Mouse (Mus musculus): ENCODE measurements at regions not wholly inside any gene's neighbourhood (a gene's known extent, or its start where the extent isn't known, plus 50 kb on each side); places are given as distances from the start of the nearest gene placed in this dataset.

- no peak for ATAC-seq
- no peak overlapping the region for H3K4me2 ChIP-seq (ENCODE audit: low read depth, low read length)
- H3K36me3 ChIP-seq (replicated peaks; ENCODE audit: insufficient read depth, low read length), result no peaks in the 10 kb centered on the region
- H3K9me3 ChIP-seq (ENCODE audit: low read length), result no peaks in the 10 kb centered on the region
- H3K4me1 ChIP-seq (ENCODE audit: insufficient read depth), result no peaks in the 10 kb centered on the region
- no peak overlapping the region for H3K4me3 ChIP-seq (ENCODE audit: low read depth, low read length)
- no peaks in the 10 kb centered on the region for H3K27me3 ChIP-seq (ENCODE audit: insufficient read depth, low read length)
- DNase-seq, result no peak
- H3K9ac ChIP-seq (replicated peaks), result no peak overlapping the region
- H3K27ac ChIP-seq (ENCODE audit: low read depth), result no peak overlapping the region
- 37% methylated on average over 6 of the region's 6 CpGs for WGBS (ENCODE audit: insufficient replicate concordance)
- TF ChIP-seq CTCF (IDR thresholded peaks at IDR 0.05; ENCODE audit: low read depth), result no peak
Observed at GRCm38 (mm10) chr15:51073678-51074077, 2811.0 kb upstream of the Gm7489 start.

- no peaks in the 10 kb centered on the region for H3K27me3 ChIP-seq (ENCODE audit: insufficient read depth, low read length)
- H3K9ac ChIP-seq (replicated peaks), result no peak overlapping the region
- no peak overlapping the region for H3K4me2 ChIP-seq (ENCODE audit: low read depth, low read length)
- ATAC-seq (no peak), DNase-seq (no peak)
- H3K4me1 ChIP-seq (ENCODE audit: insufficient read depth), result no peaks in the 10 kb centered on the region
- no peak overlapping the region for H3K27ac ChIP-seq (ENCODE audit: low read depth)
- H3K4me3 ChIP-seq (ENCODE audit: low read depth, low read length), result no peak overlapping the region
- H3K9me3 ChIP-seq (ENCODE audit: low read length), result no peaks in the 10 kb centered on the region
- no peaks in the 10 kb centered on the region for H3K36me3 ChIP-seq (replicated peaks; ENCODE audit: insufficient read depth, low read length)
- TF ChIP-seq EP300 (IDR thresholded peaks at IDR 0.05; ENCODE audit: low read depth) (no peak), CTCF (IDR thresholded peaks at IDR 0.05; ENCODE audit: low read depth) (no peak)
- WGBS (ENCODE audit: insufficient replicate concordance), result 42% methylated on average over 7 of the region's 7 CpGs
Observed at GRCm38 (mm10) chr15:51074196-51074595, 2810.5 kb upstream of the Gm7489 start.

- TF ChIP-seq EP300 (IDR thresholded peaks at IDR 0.05; ENCODE audit: low read depth) (no peak), CTCF (IDR thresholded peaks at IDR 0.05; ENCODE audit: low read depth) (no peak)
- WGBS (ENCODE audit: insufficient replicate concordance), result 46% methylated on average over 12 of the region's 12 CpGs
- no peaks in the 10 kb centered on the region for H3K36me3 ChIP-seq (replicated peaks; ENCODE audit: insufficient read depth, low read length)
- no peak overlapping the region for H3K4me3 ChIP-seq (ENCODE audit: low read depth, low read length)
- H3K4me2 ChIP-seq (ENCODE audit: low read depth, low read length), result peak overlapping the region; percentile 47
- H3K27me3 ChIP-seq (ENCODE audit: insufficient read depth, low read length), result no peaks in the 10 kb centered on the region
- no peak for DNase-seq
- no peak overlapping the region for H3K27ac ChIP-seq (ENCODE audit: low read depth)
- H3K9ac ChIP-seq (replicated peaks), result no peak overlapping the region
- no peaks in the 10 kb centered on the region for H3K4me1 ChIP-seq (ENCODE audit: insufficient read depth)
- H3K9me3 ChIP-seq (ENCODE audit: low read length), result no peaks in the 10 kb centered on the region
- ATAC-seq, result no peak
Observed at GRCm38 (mm10) chr15:51083677-51084322, 2800.9 kb upstream of the Gm7489 start.

GRCm38 (mm10) chr15:51092936-51093335 is 2791.8 kb upstream of the Gm7489 start:
- no peaks in the 10 kb centered on the region for H3K36me3 ChIP-seq (replicated peaks; ENCODE audit: insufficient read depth, low read length)
- ATAC-seq (no peak), DNase-seq (no peak)
- no peaks in the 10 kb centered on the region for H3K9me3 ChIP-seq (ENCODE audit: low read length)
- no peak overlapping the region for H3K27ac ChIP-seq (ENCODE audit: low read depth)
- H3K4me3 ChIP-seq (ENCODE audit: low read depth, low read length), result no peak overlapping the region
- no peak overlapping the region for H3K9ac ChIP-seq (replicated peaks)
- no peaks in the 10 kb centered on the region for H3K27me3 ChIP-seq (ENCODE audit: insufficient read depth, low read length)
- no peaks in the 10 kb centered on the region for H3K4me1 ChIP-seq (ENCODE audit: insufficient read depth)
- TF ChIP-seq CTCF (IDR thresholded peaks at IDR 0.05; ENCODE audit: low read depth) (no peak), EP300 (IDR thresholded peaks at IDR 0.05; ENCODE audit: low read depth) (no peak)
- WGBS (ENCODE audit: insufficient replicate concordance), result 75% methylated on average over 7 of the region's 7 CpGs
- no peak overlapping the region for H3K4me2 ChIP-seq (ENCODE audit: low read depth, low read length)

- Histone ChIP-seq H3K27ac (ENCODE audit: low read depth) (no peak overlapping the region), H3K4me1 (ENCODE audit: insufficient read depth) (no peaks in the 10 kb centered on the region), H3K4me3 (ENCODE audit: low read depth, low read length) (no peak overlapping the region), H3K4me2 (ENCODE audit: low read depth, low read length) (no peak overlapping the region), H3K9me3 (ENCODE audit: low read length) (no peaks in the 10 kb centered on the region), H3K36me3 (replicated peaks; ENCODE audit: insufficient read depth, low read length) (no peaks in the 10 kb centered on the region), H3K27me3 (ENCODE audit: insufficient read depth, low read length) (no peaks in the 10 kb centered on the region), H3K9ac (replicated peaks) (no peak overlapping the region)
- 77% methylated on average over 7 of the region's 7 CpGs for WGBS (ENCODE audit: insufficient replicate concordance)
- ATAC-seq (no peak), DNase-seq (no peak)
- TF ChIP-seq EP300 (IDR thresholded peaks at IDR 0.05; ENCODE audit: low read depth) (no peak), CTCF (IDR thresholded peaks at IDR 0.05; ENCODE audit: low read depth) (no peak)
Observed at GRCm38 (mm10) chr15:51103948-51104347, 2780.8 kb upstream of the Gm7489 start.

- 43% methylated on average over 10 of the region's 10 CpGs for WGBS (ENCODE audit: insufficient replicate concordance)
- DNase-seq (no peak), ATAC-seq (no peak)
- Histone ChIP-seq H3K27me3 (ENCODE audit: insufficient read depth, low read length) (no peaks in the 10 kb centered on the region), H3K9me3 (ENCODE audit: low read length) (no peaks in the 10 kb centered on the region), H3K4me1 (ENCODE audit: insufficient read depth) (no peaks in the 10 kb centered on the region), H3K4me3 (ENCODE audit: low read depth, low read length) (no peak overlapping the region), H3K27ac (ENCODE audit: low read depth) (no peak overlapping the region), H3K4me2 (ENCODE audit: low read depth, low read length) (no peak overlapping the region), H3K36me3 (replicated peaks; ENCODE audit: insufficient read depth, low read length) (no peaks in the 10 kb centered on the region), H3K9ac (replicated peaks) (no peak overlapping the region)
- no peak for TF ChIP-seq CTCF (IDR thresholded peaks at IDR 0.05; ENCODE audit: low read depth)
- TF ChIP-seq EP300 (IDR thresholded peaks at IDR 0.05; ENCODE audit: low read depth), result no peak
Observed at GRCm38 (mm10) chr15:51104362-51104761, 2780.3 kb upstream of the Gm7489 start.

GRCm38 (mm10) chr15:51104796-51105195 is 2779.9 kb upstream of the Gm7489 start:
- no peaks in the 10 kb centered on the region for H3K9me3 ChIP-seq (ENCODE audit: low read length)
- no peak overlapping the region for H3K27ac ChIP-seq (ENCODE audit: low read depth)
- H3K27me3 ChIP-seq (ENCODE audit: insufficient read depth, low read length), result no peaks in the 10 kb centered on the region
- H3K9ac ChIP-seq (replicated peaks), result no peak overlapping the region
- no peak for ATAC-seq
- no peak overlapping the region for H3K4me3 ChIP-seq (ENCODE audit: low read depth, low read length)
- H3K36me3 ChIP-seq (replicated peaks; ENCODE audit: insufficient read depth, low read length), result no peaks in the 10 kb centered on the region
- no peaks in the 10 kb centered on the region for H3K4me1 ChIP-seq (ENCODE audit: insufficient read depth)
- WGBS (ENCODE audit: insufficient replicate concordance), result 62% methylated on average over 5 of the region's 5 CpGs
- H3K4me2 ChIP-seq (ENCODE audit: low read depth, low read length), result no peak overlapping the region
- no peak for DNase-seq
- TF ChIP-seq EP300 (IDR thresholded peaks at IDR 0.05; ENCODE audit: low read depth), result no peak
- no peak for TF ChIP-seq CTCF (IDR thresholded peaks at IDR 0.05; ENCODE audit: low read depth)
